Mouse (Mus musculus) embryonic facial prominence, embryonic 15.5 days (tissue): ENCODE measurements at regions not wholly inside any gene's neighbourhood (a gene's known extent, or its start where the extent isn't known, plus 50 kb on each side); places are given as distances from the start of the nearest gene placed in this dataset.
A peak's percentile ranks its signal among the peaks of the same experiment; 100 is the strongest.

Experiments
- ATAC-seq: fragments of 200-750 bp; cut with Nextera tagmentation; 2 replicates; pipeline ENCODE4 v1.8.0; 2017; ENCODE audit warnings: low read depth, moderate TSS enrichment; ENCODE audit not compliant: insufficient number of reproducible peaks, low FRiP score, low TSS enrichment
- H3K27ac ChIP-seq: fragments of 300-500 bp; sonication (generic); replicated peaks from 2 replicates; pipeline ENCODE4 v1.5.1; 2015; ENCODE audit warnings: mild to moderate bottlenecking, inconsistent platforms
- H3K27me3 ChIP-seq: fragments of 300-500 bp; sonication (generic); 2 replicates; pipeline ENCODE4 v1.6.1; 2015; ENCODE audit warnings: inconsistent platforms
- H3K36me3 ChIP-seq: fragments of 300-500 bp; sonication (generic); 2 replicates; pipeline ENCODE4 v1.6.1; 2015; ENCODE audit warnings: mild to moderate bottlenecking, inconsistent platforms
- H3K4me1 ChIP-seq: fragments of 300-500 bp; sonication (generic); 2 replicates; pipeline ENCODE4 v1.6.1; 2015; ENCODE audit warnings: inconsistent platforms
- H3K4me2 ChIP-seq: fragments of 300-500 bp; sonication (generic); replicated peaks from 2 replicates; pipeline ENCODE4 v1.6.1; 2015; ENCODE audit warnings: mild to moderate bottlenecking, inconsistent platforms
- H3K4me3 ChIP-seq: fragments of 300-500 bp; sonication (generic); replicated peaks from 2 replicates; pipeline ENCODE4 v1.5.1; 2015; ENCODE audit warnings: mild to moderate bottlenecking, inconsistent platforms
- H3K9ac ChIP-seq: fragments of 300-500 bp; sonication (generic); 2 replicates; pipeline ENCODE4 v1.6.1; 2015; ENCODE audit warnings: inconsistent platforms
- H3K9me3 ChIP-seq: fragments of 300-500 bp; sonication (generic); replicated peaks from 2 replicates; pipeline ENCODE4 v1.6.1; 2016; ENCODE audit warnings: inconsistent platforms
- WGBS: fragments of 180-500 bp; shearing (Covaris S2); methylation state at CpG from one replicate; pipeline ENCODE4 v1.1.7; 2015; 5-methylcytosine and 5-hydroxymethylcytosine counted together

DNA sequence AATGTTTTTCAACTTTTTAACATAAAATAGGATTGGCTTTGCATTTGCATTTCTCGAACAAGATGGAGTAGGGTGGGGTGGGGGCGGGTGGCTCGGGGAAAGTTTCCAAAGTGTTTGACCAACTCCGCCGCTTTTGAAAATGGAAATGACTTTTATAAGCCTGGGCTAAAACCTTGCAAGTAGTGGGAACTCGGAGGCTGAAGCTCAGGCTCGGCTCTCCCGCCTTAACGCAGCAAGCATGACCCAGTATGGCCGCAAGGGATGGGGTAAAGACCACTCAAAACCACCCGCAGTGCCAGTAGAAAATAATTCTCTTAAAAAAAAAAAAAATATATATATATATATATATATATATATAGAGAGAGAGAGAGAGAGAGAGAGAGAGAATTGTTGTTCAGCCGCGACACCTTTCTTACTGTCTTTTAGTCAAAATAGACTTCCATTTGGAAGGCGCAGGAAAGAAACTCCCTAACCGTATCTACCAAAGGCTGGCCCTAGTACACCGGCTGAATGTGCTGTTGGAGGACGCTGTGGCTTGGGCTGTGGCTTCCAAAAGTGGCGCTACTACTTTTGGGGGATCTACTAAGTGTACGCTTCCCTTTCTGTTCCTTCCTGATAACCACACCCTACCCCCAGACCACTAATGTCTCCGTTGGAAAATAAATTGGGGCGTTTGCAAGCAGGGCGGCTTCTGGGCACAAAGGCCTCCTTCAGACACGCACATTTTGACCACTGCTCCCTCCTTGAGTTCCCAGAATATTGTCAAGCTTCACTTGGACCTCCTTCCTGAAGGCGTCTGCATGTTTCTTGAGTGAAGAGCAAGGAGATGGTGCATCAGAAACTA, 126.2 kb downstream of the Nkx6-1 start:
- Histone ChIP-seq H3K9me3 (no peaks in the 10 kb centered on the region), H3K9ac (no peak overlapping the region), H3K4me1 (peaks cover 17% of the 10 kb centered on the region; the same call in 1 of the 2 replicates), H3K27me3 (peaks cover 62% of the 10 kb centered on the region), H3K4me3 (peak overlapping the region; percentile 16; the same call in 1 of the 2 replicates), H3K4me2 (peak overlapping the region; percentile 32), H3K27ac (no peak overlapping the region), H3K36me3 (no peaks in the 10 kb centered on the region)
- ATAC-seq: no peak
- 3% methylated on average over 24 of the region's 24 CpGs for WGBS

DNA sequence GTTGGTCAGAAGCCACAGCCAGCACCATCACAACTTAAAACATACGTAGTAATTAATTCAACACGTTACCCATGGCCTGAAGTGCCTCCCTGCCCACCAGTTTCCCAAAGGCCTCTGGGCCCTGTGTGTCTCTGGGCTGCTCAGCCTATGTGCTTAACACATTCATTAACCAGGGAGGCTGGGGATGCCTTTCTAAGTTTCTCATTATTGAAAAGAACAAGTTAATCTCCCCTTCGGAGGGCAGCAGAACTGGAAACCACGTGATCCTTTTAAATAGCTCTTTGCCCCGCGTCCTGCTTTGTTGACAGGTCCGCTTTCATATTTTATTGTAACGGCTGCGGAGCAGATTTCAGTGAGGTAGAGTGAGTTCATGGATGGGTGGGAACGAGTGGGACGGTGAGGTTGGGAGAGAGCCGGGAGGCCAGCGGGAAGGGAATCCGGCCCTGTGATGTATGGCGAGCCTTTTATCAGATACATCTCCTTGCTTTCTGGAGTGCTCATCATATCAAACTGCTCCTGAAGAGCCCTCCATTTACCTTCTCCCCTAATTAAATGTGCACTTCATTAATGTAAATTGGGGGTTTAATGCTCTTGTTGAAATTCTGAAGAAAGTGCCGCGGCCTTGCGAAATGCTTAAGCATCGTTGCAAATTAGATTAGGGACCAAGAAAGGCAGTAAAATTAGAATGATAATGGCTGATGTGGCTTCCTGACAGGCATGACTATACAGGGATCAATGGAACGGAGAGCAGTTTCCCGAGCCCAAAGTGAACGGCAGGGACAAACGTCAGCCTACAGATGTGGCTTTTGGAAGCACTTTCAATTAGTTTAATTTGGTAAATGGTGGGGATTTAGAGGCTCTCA, 127.0 kb downstream of the Nkx6-1 start:
- H3K4me1 ChIP-seq: peaks cover 17% of the 10 kb centered on the region; the same call in 1 of the 2 replicates
- peak overlapping the region; percentile 16; the same call in 1 of the 2 replicates for H3K4me3 ChIP-seq
- H3K27ac ChIP-seq: no peak overlapping the region
- H3K27me3 ChIP-seq: peaks cover 54% of the 10 kb centered on the region
- WGBS: 4% methylated on average over 23 of the region's 23 CpGs
- peak overlapping the region; percentile 32 for H3K4me2 ChIP-seq
- no peak for ATAC-seq
- no peaks in the 10 kb centered on the region for H3K9me3 ChIP-seq
- H3K9ac ChIP-seq: no peak overlapping the region
- no peaks in the 10 kb centered on the region for H3K36me3 ChIP-seq

DNA sequence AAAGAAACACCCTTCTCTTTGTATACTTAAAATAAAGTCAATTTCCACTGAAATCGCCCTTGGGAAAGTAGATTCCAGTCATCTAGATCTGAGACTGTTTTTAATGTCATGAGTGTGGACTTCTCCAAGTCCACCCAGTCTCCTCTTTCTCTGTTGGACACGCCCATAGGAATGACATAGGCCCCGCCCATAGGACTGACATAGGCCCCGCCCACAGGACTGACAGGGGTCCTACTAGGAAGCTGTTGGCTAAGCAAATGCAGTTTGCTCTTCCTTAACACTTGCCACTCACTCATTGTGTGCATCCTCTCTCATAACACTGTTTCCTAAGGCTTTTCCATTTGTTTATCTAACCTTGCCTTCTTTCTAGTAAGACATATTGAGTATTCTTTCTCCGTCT, 129.3 kb downstream of the Nkx6-1 start:
- no peak for ATAC-seq
- Histone ChIP-seq H3K27ac (no peak overlapping the region), H3K9me3 (no peaks in the 10 kb centered on the region), H3K9ac (no peak overlapping the region), H3K4me1 (peaks cover 17% of the 10 kb centered on the region; the same call in 1 of the 2 replicates), H3K4me3 (no peak overlapping the region), H3K36me3 (no peaks in the 10 kb centered on the region), H3K4me2 (no peak overlapping the region), H3K27me3 (peaks cover 33% of the 10 kb centered on the region)
- 59% methylated on average over 5 of the region's 5 CpGs for WGBS

DNA sequence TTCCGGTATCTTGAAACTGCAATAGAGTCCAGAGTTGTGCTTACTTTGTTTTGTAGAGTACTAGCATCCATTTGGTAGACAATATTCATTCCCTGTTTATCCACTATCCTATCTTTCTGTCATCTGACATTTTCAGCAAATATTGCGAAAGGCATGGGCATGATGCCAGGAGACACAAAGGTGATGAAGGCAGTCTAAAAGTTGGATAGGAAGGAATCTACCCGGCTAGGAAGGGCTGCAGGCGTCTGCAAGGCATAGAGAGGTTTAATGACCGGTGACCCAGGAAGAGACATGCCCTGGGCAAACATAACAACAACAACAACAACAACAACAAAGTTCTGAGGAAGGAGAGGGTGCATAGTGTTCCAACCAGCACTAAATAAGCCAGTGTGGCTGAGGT, 139.4 kb downstream of the Nkx6-1 start:
- Histone ChIP-seq H3K36me3 (no peaks in the 10 kb centered on the region), H3K4me2 (no peak overlapping the region), H3K4me3 (no peak overlapping the region), H3K27ac (no peak overlapping the region), H3K27me3 (peaks cover 45% of the 10 kb centered on the region), H3K4me1 (0 out of 2 replicates have a peak, but pooled peaks cover 17% of the 10 kb centered on the region), H3K9me3 (no peaks in the 10 kb centered on the region), H3K9ac (no peak overlapping the region)
- 50% methylated on average over 5 of the region's 5 CpGs for WGBS
- ATAC-seq: no peak

DNA sequence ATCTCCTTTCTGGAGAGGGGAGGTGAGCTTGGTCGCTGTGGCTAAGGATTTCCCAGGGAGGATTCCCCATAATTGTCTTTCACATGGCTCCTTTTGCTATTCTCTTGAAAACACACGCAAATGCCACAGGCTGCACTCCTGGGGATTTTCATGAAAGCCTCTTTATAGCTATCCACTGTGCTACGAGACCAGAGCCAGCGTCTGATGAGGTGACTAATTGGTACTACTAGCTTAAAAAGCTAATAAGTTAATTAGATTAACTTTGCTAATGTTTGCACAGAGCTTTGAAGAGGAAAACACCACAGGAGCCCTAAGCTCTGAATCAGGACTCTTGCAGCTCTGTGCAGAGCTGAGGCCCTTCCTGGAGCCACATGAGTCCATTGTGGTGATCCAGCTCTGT, 140.1 kb downstream of the Nkx6-1 start:
- Histone ChIP-seq H3K27ac (no peak overlapping the region), H3K27me3 (peaks cover 46% of the 10 kb centered on the region)

DNA sequence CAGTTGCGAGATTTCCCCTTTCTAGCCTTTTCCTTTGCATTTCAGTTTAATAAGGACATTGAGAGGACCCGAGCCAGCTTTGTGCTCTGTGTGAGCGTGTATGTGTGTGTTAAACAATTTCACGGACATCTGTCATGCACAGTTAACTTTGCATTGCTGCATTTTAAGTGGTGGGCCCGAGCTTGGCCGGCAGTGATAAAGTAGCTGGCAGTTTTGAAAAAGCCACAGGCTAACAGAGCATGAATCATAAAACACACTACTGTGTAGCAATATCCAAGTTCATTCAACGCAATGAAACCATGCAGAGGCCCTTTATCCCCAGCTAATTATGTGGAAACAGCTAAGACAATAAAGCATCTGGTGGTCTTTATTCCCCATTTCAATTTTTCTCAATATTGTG, 140.9 kb downstream of the Nkx6-1 start:
- WGBS: 16% methylated on average over 7 of the region's 7 CpGs
- Histone ChIP-seq H3K4me1 (0 out of 2 replicates have a peak, but pooled peaks cover 17% of the 10 kb centered on the region), H3K27ac (no peak overlapping the region), H3K9ac (no peak overlapping the region), H3K36me3 (no peaks in the 10 kb centered on the region), H3K4me2 (peak overlapping the region; percentile 17; the same call in 1 of the 2 replicates), H3K9me3 (no peaks in the 10 kb centered on the region), H3K4me3 (no peak overlapping the region), H3K27me3 (peaks cover 46% of the 10 kb centered on the region)
- no peak; the same call in 1 of the 2 replicates for ATAC-seq

More for the DNA sequence above, 140.1 kb downstream of the Nkx6-1 start:
- Histone ChIP-seq H3K4me1 (0 out of 2 replicates have a peak, but pooled peaks cover 17% of the 10 kb centered on the region), H3K9me3 (no peaks in the 10 kb centered on the region), H3K4me3 (no peak overlapping the region), H3K4me2 (no peak overlapping the region), H3K9ac (no peak overlapping the region), H3K36me3 (no peaks in the 10 kb centered on the region)
- 12% methylated on average over 4 of the region's 4 CpGs for WGBS
- no peak for ATAC-seq

DNA sequence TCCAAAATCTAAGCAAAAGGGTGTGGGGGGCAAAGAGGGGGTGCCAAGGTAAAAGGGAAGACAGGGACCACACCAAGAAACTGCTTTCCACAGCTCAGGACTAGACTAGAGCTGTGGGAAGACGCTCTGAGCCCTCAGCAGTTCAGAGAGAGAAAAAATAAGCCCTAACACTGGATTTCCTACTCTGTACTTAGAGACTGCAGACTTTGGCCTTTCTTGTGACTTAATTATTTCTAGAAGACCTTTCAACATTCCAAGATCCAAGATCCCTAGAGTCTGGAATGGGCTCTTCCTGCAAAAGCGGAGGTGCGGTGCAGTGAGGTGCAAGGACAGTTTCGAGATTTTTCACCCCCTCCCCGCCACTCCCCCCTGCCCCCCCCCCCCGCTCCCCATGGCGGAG, 141.3 kb downstream of the Nkx6-1 start:
- ATAC-seq: no peak
- Histone ChIP-seq H3K36me3 (no peaks in the 10 kb centered on the region), H3K27me3 (peaks cover 46% of the 10 kb centered on the region), H3K9me3 (no peaks in the 10 kb centered on the region), H3K4me2 (peak overlapping the region; percentile 17; the same call in 1 of the 2 replicates), H3K27ac (no peak overlapping the region), H3K9ac (no peak overlapping the region), H3K4me3 (no peak overlapping the region), H3K4me1 (0 out of 2 replicates have a peak, but pooled peaks cover 17% of the 10 kb centered on the region)
- 20% methylated on average over 7 of the region's 7 CpGs for WGBS

DNA sequence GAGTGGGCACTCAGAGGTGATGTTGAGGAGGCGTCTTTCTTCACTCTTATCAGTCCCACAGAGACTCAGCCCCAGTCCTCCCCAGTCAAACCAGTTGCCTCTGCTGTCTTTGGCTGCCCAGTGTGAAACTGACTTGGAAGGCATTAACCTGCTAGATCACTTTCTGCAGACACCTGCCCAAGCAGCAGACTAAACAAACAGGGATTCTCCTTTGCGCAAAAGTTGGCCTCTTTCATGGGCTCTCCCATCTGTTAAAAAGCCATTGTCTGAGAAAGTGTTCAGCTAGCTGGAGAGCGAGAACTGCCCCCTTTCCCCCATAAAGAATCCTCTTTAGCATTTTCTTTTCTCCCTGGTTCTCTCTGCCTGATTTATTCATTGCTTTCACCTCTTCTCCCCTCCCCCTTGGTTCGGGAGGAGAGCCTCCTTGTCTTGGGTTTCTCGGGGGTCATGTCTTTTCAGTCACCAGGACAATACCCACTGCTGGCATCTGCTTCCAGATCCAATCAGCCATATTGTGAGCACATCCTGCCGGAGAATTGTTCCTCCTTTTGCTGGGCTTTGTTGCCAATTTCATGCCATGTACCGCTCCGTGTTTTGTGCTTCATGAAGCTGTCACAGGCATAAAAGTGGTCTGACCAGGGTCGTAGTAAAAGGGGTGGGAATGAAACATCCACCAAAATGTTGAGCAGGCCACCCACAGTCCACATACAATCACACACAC, 143.7 kb downstream of the Nkx6-1 start:
- no peak for ATAC-seq
- H3K9ac ChIP-seq: no peak overlapping the region
- no peak overlapping the region for H3K4me3 ChIP-seq
- H3K27ac ChIP-seq: no peak overlapping the region
- WGBS: 35% methylated on average over 9 of the region's 9 CpGs
- H3K4me2 ChIP-seq: no peak overlapping the region
- no peaks in the 10 kb centered on the region for H3K36me3 ChIP-seq
- peaks cover 36% of the 10 kb centered on the region for H3K27me3 ChIP-seq
- 0 out of 2 replicates have a peak, but pooled peaks cover 17% of the 10 kb centered on the region for H3K4me1 ChIP-seq
- no peaks in the 10 kb centered on the region for H3K9me3 ChIP-seq

DNA sequence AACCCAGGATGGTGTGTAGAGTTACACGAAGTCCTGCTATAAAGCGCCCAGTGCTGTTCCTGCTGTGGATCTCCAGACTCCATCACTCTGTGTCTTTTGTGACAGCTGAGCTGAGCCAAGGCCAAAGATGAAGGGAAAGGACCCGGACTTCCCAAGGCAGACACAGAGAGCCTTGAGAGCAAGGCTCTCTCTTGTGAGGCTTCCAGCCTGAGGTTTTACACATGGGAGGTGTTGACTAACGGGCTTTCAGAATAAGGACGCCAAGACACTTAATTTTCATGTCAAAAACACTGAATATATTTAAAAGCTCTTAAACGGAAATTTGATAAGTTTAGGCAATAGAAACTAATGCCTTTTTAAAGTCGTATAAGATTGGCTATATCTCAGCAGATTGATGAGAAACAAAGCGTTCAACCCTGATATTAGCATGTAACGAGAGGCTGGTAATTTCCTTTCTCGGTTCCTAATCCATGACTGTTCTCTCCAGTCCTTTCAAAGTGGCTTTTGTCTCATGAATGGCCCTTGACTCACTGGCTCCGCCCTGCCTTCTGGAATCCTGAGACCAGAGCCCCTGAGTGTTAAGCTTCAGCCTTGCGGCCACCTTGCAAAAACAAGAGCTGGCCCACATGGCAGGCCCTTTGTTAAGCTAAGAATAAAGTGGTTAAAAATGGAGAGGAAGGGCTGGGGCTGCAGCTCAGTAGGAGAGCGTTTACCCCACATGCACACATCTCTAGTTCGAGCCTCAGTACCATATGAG, 145.8 kb downstream of the Nkx6-1 start:
- peaks cover 19% of the 10 kb centered on the region for H3K27me3 ChIP-seq
- H3K9me3 ChIP-seq: no peaks in the 10 kb centered on the region
- 37% methylated on average over 14 of the region's 14 CpGs for WGBS
- H3K9ac ChIP-seq: no peak overlapping the region
- ATAC-seq: no peak
- no peaks in the 10 kb centered on the region for H3K36me3 ChIP-seq
- H3K4me2 ChIP-seq: no peak overlapping the region
- 0 out of 2 replicates have a peak, but pooled peaks cover 9% of the 10 kb centered on the region for H3K4me1 ChIP-seq
- H3K4me3 ChIP-seq: no peak overlapping the region
- no peak overlapping the region for H3K27ac ChIP-seq

DNA sequence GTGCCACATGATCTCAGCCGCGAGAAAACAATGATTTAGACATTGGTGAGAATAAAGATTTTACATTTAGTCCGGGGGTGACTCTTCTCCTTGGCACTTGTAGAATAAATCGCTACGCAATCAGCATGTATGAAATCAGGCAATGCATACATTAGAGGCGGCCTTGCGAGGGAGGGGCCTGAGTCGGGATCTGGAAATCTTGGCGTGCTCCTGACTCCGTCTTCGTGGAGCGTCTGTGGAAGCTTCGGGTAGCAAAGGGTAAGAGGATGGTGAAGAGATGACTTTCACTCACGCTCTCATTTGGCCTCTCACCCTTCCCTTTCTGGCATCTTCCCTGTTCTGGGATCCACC, 167.1 kb downstream of the Nkx6-1 start:
- 92% methylated on average over 14 of the region's 14 CpGs for WGBS

More for the DNA sequence above, 167.1 kb downstream of the Nkx6-1 start:
- Histone ChIP-seq H3K27ac (no peak overlapping the region), H3K27me3 (no peaks in the 10 kb centered on the region), H3K9me3 (no peaks in the 10 kb centered on the region), H3K4me1 (no peaks in the 10 kb centered on the region), H3K4me2 (no peak overlapping the region), H3K9ac (no peak overlapping the region), H3K4me3 (no peak overlapping the region), H3K36me3 (no peaks in the 10 kb centered on the region)
- ATAC-seq: no peak
